Mouse (Mus musculus) right cerebral cortex, postnatal 25 days (tissue): ENCODE results near the gene Tbx6.

ENCODE experiments used
- DNase-seq: peaks from one replicate; pipeline ENCODE4 v3.0.0; 2022

Tbx6 gene

GRCm38 (mm10) chr7:126780971-126781635 lies at the start of gene Tbx6:
Tbx6 (plus strand) TSS chr7:126781483.
- DNase-seq: no peak

- no peak for DNase-seq
These were observed 45.2 kb upstream of the Tbx6 start for GRCm38 (mm10) chr7:126736122-126736521.

GRCm38 (mm10) chr7:126739551-126739950 lies 41.7 kb upstream of the Tbx6 start:
- DNase-seq: peak; percentile 66

GRCm38 (mm10) chr7:126740132-126740735 lies 41.0 kb upstream of the Tbx6 start:
- no peak for DNase-seq

- DNase-seq: no peak
These were observed 40.3 kb upstream of the Tbx6 start for GRCm38 (mm10) chr7:126740977-126741376.

- no peak for DNase-seq
These were observed 39.8 kb upstream of the Tbx6 start for GRCm38 (mm10) chr7:126741452-126741851.

GRCm38 (mm10) chr7:126741964-126742482 lies 39.3 kb upstream of the Tbx6 start:
- DNase-seq: no peak

GRCm38 (mm10) chr7:126746066-126746465 lies 35.2 kb upstream of the Tbx6 start:
- no peak for DNase-seq

GRCm38 (mm10) chr7:126746798-126747197 lies 34.5 kb upstream of the Tbx6 start:
- DNase-seq: no peak

- DNase-seq: no peak
These were observed 32.5 kb upstream of the Tbx6 start for GRCm38 (mm10) chr7:126748824-126749223.

- DNase-seq: no peak
These were observed 31.5 kb upstream of the Tbx6 start for GRCm38 (mm10) chr7:126749582-126750343.

GRCm38 (mm10) chr7:126754866-126755265 lies 26.4 kb upstream of the Tbx6 start:
- peak; percentile 64 for DNase-seq

GRCm38 (mm10) chr7:126758539-126758938 lies 22.7 kb upstream of the Tbx6 start:
- no peak for DNase-seq

GRCm38 (mm10) chr7:126759050-126759671 lies 22.1 kb upstream of the Tbx6 start, which contains the start of gene Mapk3:
Mapk3 (plus strand) TSS chr7:126759601.
- DNase-seq: peak; percentile 86

GRCm38 (mm10) chr7:126759672-126760390 lies 21.5 kb upstream of the Tbx6 start:
- DNase-seq: no peak

- no peak for DNase-seq
These were observed 20.9 kb upstream of the Tbx6 start for GRCm38 (mm10) chr7:126760391-126760802.

- no peak for DNase-seq
These were observed 20.3 kb upstream of the Tbx6 start for GRCm38 (mm10) chr7:126760956-126761355.

- no peak for DNase-seq
These were observed 19.7 kb upstream of the Tbx6 start for GRCm38 (mm10) chr7:126761529-126762067.

GRCm38 (mm10) chr7:126762471-126763008 lies 18.7 kb upstream of the Tbx6 start:
- DNase-seq: peak; percentile 65

GRCm38 (mm10) chr7:126765540-126765939 lies 15.7 kb upstream of the Tbx6 start:
- no peak for DNase-seq

- no peak for DNase-seq
These were observed 15.1 kb upstream of the Tbx6 start, which contains the start of gene Gdpd3 for GRCm38 (mm10) chr7:126766201-126766600. Gdpd3 (plus strand) TSS chr7:126766334.

- no peak for DNase-seq
These were observed 14.3 kb upstream of the Tbx6 start for GRCm38 (mm10) chr7:126767001-126767400.
